Mouse (Mus musculus) spleen, postnatal 14 days (tissue): ENCODE results near the gene Foxp1.

Source experiments
- DNase-seq, 2 experiments: peaks; one replicate each; pipeline ENCODE4 v3.0.0; 2021 to 2022; ENCODE audit warnings: low spot score in 2 of 2

Foxp1 gene

DNA sequence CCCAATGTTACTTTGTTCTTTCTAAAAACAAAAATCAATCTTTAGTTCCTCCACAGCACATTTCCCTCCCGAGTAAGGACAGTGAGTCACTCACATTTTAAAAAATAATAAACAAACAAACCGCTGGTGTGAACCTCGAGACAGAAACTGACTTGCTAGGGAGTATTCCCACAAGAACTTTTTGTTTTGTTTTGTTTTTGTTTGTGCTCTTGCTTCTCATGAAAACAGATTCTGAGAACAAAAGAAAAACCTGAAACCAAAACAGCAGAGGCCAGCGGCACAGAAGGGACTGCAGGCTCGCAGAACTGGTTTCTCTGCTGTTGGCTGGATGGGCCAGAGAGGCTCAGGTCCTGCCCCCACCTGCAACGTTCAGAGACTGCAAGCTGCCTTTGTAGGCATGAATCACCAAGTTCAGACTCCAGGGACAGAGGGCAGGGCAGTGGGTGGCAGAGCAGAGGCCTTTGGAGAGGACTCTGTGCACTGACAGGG is 572.8 kb downstream of the Foxp1 start:
- DNase-seq: no peak

DNA sequence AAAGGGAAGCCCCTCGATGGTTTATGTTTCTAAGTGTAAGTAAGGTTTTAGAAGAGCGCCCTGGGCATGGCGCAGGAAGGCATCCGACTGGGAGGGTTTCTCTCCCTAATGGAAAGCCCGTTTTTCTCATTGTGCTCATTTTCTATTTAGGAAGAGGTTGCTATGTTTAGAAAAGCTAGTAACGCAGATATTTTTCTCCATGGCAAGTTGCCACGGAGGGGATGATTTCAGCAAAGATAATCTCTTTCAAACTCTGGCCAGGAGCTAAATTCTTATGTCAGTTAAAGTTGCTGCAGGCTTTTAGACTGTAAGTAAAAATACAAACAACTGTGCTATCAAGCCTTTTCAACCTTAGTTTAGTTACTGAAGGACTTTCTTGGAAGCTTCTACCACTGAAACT is 573.2 kb downstream of the Foxp1 start:
- DNase-seq: no peak

- DNase-seq: no peak
These were observed 574.1 kb downstream of the Foxp1 start for GRCm38 (mm10) chr6:98948153-98949141.

- no peak for DNase-seq
These were observed 574.9 kb downstream of the Foxp1 start for GRCm38 (mm10) chr6:98947486-98948152.

GRCm38 (mm10) chr6:98946731-98947130 is 575.8 kb downstream of the Foxp1 start:
- DNase-seq: no peak

DNA sequence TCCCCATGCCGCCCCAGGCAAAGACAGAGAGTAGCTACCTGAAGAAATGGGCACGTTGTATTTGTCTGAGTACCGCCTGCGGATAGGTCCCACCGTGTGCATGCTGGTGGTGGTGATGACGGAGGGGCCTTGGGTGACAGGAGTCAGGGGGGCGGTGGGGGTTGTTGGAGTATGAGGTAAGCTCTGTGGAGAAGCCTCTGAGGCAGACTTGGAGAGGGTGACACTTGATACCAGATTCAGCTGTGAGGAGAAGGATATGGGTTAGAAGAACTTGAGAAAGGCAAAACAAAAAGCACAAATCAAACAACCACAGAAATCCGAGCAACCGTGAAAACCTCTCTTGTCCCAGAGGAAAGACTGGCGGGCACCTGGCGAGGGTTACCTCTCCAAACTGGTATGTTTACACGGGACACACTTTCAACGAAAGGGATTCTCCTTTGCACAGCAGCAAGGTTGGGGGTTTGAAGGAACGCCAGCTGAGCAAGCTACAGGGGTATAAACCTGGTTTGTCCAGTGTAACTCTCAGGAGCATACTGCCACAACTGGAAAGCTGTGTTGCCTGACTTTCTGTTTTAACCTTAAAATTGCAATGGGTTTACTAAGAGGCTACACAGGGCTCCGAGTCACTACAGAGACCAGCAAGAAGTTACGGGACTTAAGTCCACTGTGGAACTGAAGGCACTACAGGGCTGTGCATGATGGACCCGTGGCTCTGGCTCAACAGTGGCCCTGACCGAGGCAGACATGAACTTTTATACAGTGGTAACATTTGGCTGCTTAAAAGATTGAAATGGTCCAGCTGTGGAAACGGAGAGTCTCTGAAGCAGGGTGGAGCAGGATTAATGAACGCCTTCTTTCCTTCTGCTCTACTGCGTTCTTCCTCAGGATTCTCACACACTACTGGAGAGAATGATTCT is 576.8 kb downstream of the Foxp1 start:
- no peak for DNase-seq

GRCm38 (mm10) chr6:98938348-98938747 is 584.2 kb downstream of the Foxp1 start:
- no peak for DNase-seq

DNA sequence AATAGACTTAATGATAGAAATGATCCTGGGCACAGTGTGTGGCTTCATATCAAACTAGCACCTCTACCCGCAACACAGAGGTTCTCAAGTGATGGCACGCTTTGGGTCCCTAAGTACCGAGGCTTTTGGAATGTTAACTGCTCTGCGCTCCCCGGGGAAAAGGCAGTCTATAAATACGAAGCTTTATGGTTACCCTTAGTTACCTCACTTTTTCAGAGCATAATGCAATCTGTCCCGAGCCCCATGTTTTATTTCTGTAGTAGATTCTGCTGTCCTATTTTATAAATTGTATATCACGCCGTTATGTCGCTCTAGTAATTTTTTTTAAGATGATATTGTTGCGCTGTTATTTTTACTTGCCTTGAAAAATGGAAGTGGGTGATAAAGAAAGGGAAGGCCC is 585.0 kb downstream of the Foxp1 start:
- DNase-seq: no peak

DNA sequence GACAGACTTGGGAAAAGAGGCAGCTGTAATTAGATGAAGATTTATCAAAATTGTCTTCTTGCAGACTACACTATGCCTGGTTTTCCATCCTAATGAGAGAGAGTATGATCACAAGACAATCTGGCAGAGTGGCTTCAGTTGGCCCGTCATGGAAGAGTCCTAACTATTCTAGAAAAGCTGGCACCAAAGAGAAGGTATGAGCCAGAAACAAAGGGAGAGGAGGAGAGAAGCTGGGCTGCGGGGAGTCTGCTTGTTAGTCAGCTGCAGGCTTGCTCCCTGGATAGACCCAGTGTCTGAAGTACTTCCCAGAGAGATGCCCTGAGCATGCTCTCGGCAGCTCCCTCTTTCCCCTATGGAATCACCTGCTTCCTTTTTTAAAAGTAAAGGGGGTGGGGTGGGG is 586.1 kb downstream of the Foxp1 start:
- DNase-seq: no peak

GRCm38 (mm10) chr6:98935169-98935568 is 587.4 kb downstream of the Foxp1 start:
- no peak for DNase-seq

DNA sequence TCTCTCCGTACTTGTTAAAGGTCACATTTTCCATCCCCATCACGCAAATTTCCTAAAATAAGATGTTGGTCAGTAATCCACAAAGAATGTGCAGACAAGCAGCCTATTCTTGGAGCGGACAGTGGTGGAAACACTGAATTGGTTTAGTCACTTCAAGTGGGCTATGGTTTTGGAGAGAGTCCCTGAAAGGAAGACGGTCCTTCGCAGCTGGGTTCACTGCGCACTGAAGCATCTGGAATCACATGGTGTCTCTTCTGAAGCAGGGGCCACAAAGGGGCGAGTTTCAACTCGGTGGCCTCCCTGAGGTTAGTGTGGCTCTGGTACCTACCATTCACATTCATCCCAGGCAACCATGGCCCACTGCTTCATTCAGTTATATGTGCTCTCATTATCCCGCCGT is 588.1 kb downstream of the Foxp1 start:
- no peak for DNase-seq

- no peak for DNase-seq
These were observed 589.3 kb downstream of the Foxp1 start for GRCm38 (mm10) chr6:98933135-98933724.

DNA sequence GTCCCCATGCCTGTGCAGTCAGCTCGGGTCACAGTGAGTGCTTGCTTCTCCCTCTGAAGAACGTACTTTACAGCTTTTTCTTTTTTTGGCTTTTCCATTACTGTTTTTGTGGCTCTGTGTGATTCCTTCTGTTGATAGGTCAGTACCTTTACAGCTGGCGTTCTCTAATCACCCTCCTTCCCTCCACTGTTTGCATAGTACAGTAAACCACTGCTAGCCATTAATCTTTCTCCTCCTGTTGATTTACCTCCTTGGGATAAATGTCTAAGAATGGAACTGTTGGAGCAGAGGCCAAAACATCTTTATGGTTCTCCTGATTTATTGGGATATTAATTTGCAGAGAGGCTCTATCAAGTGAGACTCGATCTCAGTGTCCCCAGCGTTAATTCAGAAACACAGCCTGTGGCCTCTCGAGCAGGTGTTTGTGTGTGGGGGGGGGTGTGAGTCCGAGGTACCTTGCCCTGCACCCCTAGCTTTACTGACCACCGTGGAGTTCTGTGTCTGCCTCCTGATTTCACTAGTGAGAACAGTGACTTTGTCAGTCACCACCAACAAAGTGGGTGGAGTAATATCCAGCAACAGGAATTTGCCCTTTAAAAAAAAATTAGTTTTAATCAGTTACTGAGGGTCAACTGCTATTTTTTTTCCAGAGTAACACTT is 590.5 kb downstream of the Foxp1 start:
- no peak for DNase-seq

DNA sequence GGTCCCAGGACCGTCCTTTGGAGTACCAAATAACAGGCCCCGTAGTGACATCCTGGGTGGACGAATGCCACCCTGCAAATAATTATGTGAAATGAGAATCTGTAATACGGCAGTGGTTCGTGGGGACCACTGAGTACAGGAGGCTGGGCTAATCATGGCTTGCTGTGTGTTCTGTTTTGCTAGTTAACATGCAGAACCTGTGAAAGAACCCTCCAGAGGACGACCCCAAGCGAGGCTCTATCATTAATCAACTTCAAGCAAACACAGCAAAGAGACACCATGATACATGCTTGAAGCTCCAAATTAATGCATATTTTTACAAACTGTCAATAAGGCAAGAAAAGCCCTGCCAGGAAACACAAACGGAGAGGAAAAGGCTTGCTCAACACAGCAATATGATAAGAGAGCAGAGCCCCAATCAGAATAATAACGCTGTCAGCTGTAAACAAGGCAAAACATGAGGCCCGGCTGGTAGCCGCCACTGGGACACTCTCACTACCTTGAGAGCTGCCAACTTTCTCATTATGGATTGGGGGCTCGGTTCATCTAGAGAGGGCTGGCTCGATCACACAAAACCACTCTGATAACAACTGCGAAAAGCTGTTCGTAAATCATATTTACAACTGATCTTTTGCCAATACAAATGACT is 591.7 kb downstream of the Foxp1 start:
- DNase-seq: no peak

GRCm38 (mm10) chr6:98928365-98928764 is 594.2 kb downstream of the Foxp1 start:
- no peak for DNase-seq

DNA sequence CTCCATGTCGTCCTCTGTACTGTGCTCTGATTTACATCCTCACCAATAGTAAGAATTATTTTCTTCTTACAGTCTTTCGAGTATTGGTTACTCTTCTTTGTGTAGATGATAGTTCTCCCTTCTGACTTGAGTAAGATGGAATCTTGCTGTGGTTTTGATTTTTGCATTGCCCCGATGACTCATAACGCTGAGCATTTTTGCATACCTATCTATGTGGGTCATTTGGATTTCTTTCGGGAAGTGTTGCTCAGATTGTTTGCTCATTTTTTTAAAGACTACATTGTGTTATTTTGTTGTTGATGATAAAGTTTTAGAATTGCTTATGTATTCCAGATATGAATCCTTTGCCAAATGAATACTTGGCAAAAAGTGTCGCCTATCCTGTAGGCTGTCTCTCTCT is 621.3 kb downstream of the Foxp1 start:
- no peak for DNase-seq

DNA sequence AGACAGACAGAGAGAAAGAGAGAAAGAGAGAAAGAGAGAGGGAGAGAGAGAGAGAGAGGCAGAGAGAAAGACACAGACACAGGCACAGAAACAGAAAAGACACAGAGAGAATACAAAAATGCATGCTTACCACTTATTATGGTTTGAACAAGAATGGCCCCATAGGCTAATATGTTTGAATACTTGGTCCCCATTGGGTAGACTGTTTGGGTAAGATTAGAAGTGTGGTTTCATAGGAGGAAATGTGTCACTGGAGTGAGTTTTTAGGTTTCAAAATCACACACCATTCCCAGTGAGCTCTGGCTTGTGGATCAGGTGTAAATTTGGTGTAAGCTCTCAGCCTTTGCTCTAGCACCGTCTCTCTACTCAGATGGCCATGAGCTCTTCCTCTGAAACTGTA is 644.3 kb downstream of the Foxp1 start:
- no peak for DNase-seq

GRCm38 (mm10) chr6:98876401-98876800 is 646.1 kb downstream of the Foxp1 start:
- DNase-seq: no peak
